Mouse (Mus musculus) cerebellum, adult 9-11 months (tissue): ENCODE results near the gene Mmp9.

Experiments used
- DNase-seq: peaks from one replicate; pipeline ENCODE4 v3.0.0; 2022

The Mmp9 gene

DNA sequence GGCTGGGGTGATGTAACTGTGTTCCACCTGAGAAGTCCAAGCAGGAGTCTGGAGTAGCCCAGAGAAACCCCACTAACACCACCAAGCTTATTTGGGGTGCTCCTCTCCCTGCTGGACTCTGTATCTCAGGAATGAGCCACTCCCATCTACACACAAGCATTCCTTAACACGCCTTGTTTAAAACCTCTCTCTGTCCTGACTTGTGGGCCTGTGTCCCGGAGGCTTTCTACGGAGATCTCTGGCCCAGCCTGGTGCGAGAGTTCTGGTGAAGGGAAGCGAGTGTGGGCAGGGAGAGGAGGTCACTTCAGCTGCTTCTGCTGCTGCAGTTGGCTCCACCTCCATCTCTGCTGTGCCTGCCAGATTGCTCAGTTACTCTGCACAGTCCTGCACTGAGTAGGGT lies 15.6 kb downstream of the Mmp9 start:
- peak; percentile 11 for DNase-seq

DNA sequence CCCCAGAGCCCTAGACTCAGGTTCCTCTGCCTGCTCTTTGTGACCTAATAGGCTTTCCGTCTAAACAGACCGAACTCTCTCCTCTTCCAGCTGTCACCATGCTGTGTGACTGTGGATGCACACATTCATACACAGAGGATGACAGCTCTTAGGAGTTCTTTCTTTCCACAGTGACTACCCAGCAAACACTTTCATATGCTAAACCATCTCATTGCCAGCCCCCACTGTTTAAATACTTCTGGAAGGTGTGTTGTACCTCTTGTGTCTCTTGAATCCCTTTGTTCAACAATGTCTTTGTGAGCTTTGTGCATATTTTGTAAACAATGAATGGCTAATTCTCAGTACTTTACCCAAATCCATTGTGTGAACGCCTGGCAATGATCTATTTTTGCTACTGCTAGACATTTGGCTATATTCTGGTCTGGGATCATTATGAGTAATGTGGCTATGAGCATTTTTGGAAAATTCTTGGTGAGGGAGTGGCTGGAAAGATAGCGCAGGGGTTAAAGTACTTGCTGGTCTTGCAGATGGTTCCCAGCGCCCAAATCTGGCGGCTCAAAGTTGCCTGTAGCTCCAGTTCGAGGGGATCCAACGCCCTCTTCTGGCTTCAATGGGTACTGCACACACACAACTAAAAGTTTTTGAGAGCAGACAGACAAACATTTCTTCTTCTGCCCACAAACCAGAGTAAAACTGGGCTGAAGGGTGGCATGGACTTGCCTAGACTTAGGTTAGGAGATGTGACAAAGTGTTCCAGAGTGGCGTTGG lies 17.2 kb downstream of the Mmp9 start:
- no peak for DNase-seq

GRCm38 (mm10) chr2:164960716-164961441 lies 20.3 kb downstream of the Mmp9 start, which contains the start of gene Slc12a5:
Slc12a5 (plus strand) TSS chr2:164960802.
- DNase-seq: peak; percentile 83

GRCm38 (mm10) chr2:164961506-164962182 lies 21.1 kb downstream of the Mmp9 start:
- peak; percentile 82 for DNase-seq

- no peak for DNase-seq
Measured at GRCm38 (mm10) chr2:164962183-164962580, 21.6 kb downstream of the Mmp9 start.

- no peak for DNase-seq
Measured at GRCm38 (mm10) chr2:164964242-164964894, 23.8 kb downstream of the Mmp9 start.

GRCm38 (mm10) chr2:164964981-164965380 lies 24.4 kb downstream of the Mmp9 start:
- no peak for DNase-seq

- DNase-seq: no peak
Measured at GRCm38 (mm10) chr2:164966381-164966780, 25.8 kb downstream of the Mmp9 start.

- DNase-seq: peak; percentile 73
Measured at GRCm38 (mm10) chr2:164967193-164967592, 26.6 kb downstream of the Mmp9 start.

- peak; percentile 90 for DNase-seq
Measured at GRCm38 (mm10) chr2:164967761-164968440, 27.3 kb downstream of the Mmp9 start.

DNA sequence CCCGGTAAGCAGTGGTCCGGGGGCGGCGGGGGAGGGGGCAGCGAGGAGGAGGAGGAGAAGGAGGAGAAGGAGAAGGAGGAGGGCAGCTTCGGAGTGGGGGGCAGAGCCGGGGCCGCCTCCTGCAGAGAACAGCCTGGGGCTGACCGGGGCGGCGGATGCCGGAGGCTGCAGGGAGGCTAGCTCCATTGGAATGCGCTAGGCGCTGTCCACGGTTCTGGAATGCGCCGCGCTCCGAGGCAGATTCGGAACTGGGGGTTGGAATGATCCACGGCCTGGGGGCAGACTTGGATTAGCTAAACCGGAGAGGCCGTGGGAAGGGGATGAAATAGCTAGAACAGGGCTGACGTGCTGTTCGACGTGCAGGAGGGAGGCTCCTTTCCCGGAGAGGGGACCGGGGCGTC lies 27.9 kb downstream of the Mmp9 start:
- DNase-seq: no peak

GRCm38 (mm10) chr2:164969348-164969781 lies 28.8 kb downstream of the Mmp9 start:
- DNase-seq: peak; percentile 81

DNA sequence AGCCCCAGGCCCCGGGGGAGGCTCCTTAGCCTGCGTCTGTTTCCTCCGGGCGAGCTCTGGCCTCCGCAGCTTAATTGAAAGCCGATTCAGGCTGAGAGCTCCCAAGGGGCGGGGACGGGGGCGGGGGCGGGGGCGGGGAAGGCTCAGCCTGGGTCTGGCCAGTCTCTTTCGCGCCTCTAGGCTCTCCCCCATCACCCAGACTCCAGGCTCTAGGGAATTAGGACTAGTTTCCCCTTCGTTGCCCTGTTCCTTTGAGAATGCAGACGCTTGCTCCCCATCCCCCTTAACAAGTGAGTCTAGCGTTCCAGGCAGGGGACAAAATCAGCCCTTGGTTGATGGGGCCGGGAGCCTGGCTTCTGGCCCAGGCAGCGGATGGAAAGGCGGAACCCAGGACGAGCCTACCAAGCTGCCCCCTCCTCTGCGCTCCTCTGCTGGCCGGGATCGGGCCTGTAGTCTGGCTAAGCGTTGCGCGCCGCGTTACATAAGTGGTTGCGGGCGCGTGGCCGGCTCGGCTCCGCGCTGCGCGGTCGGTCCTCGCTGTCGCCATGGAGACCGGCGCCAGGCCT lies 30.1 kb downstream of the Mmp9 start:
- peak; percentile 91 for DNase-seq

GRCm38 (mm10) chr2:164972646-164973045 lies 32.1 kb downstream of the Mmp9 start:
- DNase-seq: no peak

- DNase-seq: no peak
Measured at GRCm38 (mm10) chr2:164975611-164976010, 35.0 kb downstream of the Mmp9 start.

GRCm38 (mm10) chr2:164979749-164980148 lies 39.2 kb downstream of the Mmp9 start:
- no peak for DNase-seq

GRCm38 (mm10) chr2:164985962-164986361 lies 45.4 kb downstream of the Mmp9 start:
- DNase-seq: peak; percentile 54

DNA sequence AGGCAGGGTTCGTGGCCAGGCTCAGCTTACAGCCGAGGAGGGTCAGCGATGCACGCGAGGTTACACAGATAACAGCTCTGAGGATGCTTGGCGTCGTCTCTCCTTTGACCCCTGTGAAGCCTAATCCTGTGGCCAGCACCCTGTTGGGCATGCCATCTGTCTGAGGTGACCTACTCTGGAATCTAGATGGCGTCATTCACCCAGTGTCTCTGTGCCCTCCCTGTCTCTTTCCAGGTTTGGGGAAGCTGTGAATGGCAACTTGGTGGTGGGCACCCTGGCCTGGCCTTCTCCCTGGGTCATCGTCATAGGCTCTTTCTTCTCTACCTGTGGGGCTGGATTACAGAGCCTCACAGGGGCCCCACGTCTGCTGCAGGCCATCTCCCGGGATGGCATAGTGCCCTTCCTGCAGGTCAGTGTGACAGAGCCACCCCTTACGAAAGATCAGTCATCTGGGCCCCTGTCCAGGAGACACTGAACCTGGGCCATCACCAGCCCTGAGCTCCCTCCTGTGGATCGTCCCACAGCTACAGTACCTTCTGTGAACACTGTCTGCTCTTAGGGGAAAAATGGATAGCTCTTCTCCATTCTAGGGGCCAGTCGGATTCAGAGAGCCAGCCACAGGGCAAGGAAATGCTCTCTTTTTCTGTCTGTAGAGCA lies 45.9 kb downstream of the Mmp9 start:
- DNase-seq: peak; percentile 87

DNA sequence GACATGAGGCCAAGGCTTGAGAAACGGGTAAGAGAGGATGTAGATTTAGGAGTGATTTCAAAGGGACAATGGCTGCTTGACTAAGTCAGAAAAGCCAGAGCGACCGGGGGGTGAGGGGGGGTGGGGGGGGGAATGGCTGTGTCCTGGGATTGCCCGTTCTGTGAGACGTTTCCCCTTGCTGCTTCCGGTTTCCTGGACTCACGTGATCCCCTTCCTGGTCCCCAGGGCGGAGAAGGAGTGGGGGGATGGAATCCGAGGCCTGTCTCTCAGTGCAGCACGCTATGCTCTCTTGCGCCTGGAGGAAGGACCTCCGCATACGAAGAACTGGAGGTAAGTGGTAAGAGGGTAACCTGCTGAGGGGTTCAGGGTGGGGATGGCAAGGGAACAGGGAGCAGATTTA lies 48.2 kb downstream of the Mmp9 start:
- peak; percentile 34 for DNase-seq

GRCm38 (mm10) chr2:164991111-164991510 lies 50.5 kb downstream of the Mmp9 start:
- DNase-seq: peak; percentile 14

DNA sequence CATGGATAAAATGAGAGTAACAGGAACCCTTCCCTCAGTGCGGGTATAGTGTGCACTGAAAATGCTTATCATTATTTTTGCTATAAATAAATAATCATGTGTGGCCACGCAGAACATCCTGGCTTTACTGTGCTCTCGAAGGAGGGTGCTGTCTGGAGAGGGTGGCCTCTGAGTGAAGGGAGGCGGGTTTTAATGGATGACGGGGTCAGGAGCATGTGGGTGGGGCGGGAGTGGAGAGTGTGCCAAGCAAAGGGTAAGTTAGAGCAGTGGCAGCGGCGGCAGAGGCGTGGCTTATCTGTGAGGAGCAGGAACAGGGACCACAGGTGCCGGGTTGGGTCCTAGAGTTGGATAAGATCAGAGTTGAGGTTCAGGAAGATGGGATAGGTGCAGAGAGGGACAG lies 51.2 kb downstream of the Mmp9 start:
- DNase-seq: peak; percentile 33

- DNase-seq: peak; percentile 75
Measured at GRCm38 (mm10) chr2:164994156-164994555, 53.6 kb downstream of the Mmp9 start.
